Mouse (Mus musculus): ENCODE data around the gene Styxl1.

Gene Styxl1

DNA sequence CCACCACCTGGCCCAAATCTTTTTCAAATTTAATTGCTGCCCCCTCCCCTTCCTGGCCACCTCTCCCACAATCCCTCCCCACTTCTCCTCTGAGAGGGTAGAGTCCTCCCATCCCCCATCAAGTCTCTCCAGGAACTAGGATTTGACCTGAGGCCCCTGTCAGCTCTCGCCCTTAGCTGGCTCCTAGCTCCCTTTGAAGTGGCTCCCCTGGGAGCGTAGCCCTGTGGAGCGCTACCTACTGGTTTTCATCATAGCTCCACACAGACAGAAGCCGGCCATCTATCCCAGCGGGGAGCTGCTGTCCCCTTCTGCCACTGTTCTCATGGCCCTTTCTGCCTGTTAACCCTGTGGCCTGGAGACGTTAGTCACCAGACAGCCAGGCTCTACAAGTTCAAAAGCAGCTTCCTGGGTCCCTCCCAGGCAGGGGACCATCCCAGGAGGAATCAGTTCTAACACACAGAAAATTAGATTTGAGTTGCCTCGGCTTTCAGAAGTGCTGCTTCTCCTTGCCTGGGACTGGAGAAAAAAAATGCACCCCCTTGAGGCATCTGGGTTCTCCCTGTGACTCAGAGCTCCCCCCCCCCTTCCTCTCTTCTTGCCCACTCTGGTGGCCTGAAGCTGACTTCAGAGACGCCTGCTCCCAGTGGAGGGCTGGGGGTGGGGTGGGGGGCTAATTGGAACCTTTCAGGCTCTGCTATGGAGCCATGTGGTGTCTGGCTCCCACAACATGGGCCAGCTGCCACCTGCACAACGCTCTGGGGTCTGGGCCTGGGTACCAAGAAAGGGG lies 53.5 kb downstream of the Styxl1 start:
- DNase-seq: no peak

GRCm38 (mm10) chr5:135723165-135723751 lies 54.9 kb downstream of the Styxl1 start:
- no peak for DNase-seq

DNA sequence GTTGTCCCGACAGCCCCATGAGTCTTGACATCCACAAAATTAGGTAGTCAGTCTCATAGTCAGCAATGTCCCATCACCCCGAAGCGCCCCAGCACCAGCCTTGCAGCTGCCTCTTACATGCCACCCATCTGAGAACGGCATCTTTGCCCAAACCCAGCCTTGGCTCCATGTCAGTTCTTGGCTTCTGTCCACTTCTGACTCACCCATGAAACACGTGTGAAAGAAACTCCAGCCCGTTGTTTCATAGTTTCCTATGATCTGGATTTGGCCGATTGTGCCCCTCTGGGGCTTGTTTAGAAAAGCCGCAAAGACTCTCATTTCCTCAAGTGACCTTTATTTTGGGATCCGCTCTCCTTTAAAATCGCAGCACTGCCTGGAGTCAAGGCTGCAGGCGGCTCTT lies 56.1 kb downstream of the Styxl1 start:
- no peak for DNase-seq

DNA sequence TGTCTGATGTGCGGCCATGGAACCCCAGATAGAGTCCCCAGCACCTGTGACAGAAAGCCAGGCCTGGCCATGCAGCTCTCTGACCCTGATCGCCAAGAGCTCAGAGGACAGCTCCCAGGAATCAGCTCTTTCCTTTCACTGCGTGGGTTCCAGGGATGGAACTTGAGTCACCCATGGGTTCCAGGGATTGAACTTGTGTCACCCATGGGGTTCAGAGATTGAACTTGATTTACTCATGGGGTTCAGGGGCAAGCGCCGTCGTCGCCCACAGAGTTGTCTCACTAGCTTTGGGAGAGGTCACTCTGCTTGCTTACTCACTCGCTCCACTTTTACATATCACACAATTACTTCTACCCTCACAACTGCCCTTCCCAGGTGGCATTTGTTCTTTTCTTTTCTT lies 57.1 kb downstream of the Styxl1 start:
- no peak for DNase-seq

GRCm38 (mm10) chr5:135720121-135720520 lies 58.1 kb downstream of the Styxl1 start:
- DNase-seq: no peak

DNA sequence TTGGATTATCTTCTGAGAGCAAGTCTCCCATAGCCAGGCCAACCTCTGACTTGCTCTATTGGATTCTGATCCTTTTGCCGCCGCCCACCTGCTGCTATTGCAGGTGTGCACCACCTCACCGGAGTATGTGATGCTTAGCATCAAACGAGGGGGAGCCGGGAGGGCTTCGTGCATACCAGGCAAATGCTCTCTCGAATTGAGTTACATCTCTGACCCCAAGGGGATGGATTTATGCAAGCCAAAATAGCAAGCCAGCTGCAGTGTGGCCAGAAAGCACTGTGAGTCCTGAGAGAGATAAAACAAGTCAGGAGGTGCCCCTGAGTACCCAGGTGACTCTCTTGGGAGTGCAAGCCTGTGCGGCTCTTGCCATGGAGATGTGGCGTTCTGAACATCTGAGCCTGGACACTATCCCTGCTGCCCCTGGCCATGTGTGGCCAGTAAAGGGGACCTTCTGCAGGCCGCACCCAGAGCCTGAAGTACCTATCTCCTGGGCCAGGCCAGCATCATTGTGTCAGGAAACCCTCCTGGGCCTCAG lies 58.5 kb downstream of the Styxl1 start:
- no peak for DNase-seq

DNA sequence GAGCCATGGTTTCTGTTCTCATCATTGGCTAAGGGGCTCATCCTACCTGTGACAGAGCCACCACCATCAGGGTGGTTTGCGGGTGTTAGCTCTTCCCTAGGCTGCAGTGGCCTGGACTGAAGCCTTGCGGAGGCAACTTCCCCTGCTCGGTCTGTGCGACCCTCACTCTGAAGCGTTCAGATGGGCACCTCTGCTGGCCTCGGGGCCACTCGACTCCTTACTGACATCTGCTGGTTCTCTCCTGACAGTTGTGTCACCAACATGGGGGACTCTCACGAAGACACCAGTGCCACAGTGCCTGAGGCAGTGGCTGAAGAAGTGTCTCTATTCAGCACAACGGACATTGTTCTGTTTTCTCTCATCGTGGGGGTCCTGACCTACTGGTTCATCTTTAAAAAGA lies 62.6 kb downstream of the Styxl1 start:
- DNase-seq: no peak

GRCm38 (mm10) chr5:135713441-135714218 lies 64.6 kb downstream of the Styxl1 start:
- DNase-seq: peak; percentile 49 to 51

- DNase-seq: no peak
Observed at GRCm38 (mm10) chr5:135712803-135713202, 65.4 kb downstream of the Styxl1 start.

- no peak for DNase-seq
Observed at GRCm38 (mm10) chr5:135711582-135712355, 66.4 kb downstream of the Styxl1 start.

DNA sequence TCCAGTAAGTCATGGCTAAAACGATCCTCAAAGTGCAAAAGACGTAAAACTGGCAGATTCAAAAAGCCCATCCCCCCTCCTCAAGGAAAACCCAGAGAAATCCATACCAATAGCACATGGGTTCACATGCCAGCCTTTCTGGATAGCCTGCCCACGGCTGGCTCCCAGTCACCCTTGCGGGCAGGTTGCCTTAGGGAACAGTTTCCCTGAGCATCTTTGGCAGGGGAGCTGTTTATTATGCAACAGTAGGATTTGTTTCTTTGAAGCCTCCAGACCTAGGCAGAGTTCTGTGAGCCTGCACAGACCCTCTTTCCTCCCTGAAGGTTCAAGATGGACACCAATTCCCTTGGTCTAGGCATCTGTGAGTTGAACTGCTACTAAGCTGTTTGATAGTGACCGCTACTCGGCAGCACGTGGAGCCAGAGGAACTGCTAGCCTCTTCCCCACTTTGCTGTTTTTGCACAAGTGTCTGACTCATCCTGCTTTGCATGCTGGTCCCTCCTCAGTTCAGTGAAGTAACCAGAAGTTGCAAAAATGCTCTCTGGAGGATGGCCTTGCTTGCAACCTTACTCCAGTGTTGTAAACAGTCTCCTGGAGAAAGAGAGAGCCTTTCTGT lies 67.5 kb downstream of the Styxl1 start:
- DNase-seq: peak; percentile 26 to 34

DNA sequence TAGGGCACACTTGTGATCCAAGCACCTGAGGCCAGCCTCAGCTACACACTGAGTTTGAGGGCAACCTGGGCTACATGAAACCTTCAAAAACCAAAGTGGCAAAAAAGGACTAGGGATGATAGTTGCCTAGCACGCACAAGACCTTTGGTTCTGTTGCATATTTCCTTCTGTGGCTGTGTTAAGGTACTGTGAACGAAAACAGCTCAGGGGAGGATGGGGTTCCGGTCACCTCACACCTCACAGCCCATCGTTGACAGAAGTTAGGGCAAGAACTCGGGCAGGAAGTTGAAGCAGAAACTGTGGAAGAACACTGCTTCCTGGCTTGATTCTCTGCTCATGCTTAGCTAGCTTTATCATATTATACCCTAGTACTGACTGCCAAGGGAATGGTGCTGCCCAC lies 68.5 kb downstream of the Styxl1 start:
- DNase-seq: no peak

DNA sequence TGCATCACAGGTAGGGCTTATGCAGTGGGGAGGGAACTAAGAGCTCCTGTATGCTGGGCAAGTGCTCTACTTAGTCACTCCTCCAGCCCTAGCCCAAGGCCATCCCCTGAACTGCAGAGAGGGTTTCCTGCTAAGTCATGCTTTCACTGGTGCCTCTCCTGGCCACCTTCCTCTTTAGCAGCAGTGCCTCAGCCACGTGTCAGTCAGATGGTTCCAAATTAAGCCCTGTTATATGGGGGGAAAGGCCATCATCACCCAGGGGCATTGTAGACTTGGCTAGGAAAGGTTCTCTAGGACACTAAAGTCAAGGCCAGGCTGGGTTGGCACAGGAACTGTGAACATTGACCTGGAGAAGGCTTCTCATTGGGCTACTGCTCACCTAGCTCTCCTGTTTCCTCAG lies 70.3 kb downstream of the Styxl1 start:
- peak; percentile 33 for DNase-seq

GRCm38 (mm10) chr5:135707039-135707438 lies 71.1 kb downstream of the Styxl1 start:
- DNase-seq: no peak

DNA sequence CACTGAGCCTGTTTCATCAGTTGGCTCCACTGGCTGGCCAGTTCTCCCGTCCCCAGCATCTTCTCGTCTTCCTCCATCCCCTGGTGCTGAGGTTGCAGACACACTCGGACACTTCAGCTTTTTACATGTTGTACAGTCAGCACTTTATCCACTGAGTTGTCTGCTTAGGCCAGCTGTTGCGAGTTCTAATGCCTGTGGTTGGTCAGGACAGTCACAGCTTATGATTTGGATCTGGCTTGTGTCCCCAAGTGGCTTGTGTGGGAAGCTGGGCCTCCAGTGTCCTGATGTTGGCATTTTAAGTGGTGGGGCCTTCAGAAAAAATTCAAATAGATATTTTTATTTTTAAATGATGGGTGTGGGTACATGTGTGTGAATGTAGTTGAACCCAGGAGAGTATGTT lies 72.8 kb downstream of the Styxl1 start:
- DNase-seq: no peak

DNA sequence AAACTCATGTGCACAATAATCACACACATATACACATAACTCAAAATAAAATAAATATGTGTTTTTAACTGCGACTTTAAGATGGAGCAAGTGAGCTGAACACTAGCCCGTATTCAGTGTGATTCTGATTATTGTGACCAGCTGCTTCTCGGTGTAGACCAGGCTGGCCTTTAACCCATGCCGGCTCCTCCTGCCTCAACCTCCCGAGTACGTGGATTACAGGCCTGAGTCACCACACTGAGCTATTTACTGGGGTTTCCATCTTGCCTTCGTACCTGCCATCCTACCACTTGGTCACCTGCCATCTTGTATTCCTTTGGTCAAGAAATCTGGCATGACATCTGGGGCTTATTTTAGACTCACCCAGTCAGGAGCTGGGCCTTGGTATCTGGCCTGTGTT lies 74.8 kb downstream of the Styxl1 start:
- no peak for DNase-seq

- DNase-seq: peak; percentile 55
Observed at GRCm38 (mm10) chr5:135702682-135703192, 75.4 kb downstream of the Styxl1 start.

DNA sequence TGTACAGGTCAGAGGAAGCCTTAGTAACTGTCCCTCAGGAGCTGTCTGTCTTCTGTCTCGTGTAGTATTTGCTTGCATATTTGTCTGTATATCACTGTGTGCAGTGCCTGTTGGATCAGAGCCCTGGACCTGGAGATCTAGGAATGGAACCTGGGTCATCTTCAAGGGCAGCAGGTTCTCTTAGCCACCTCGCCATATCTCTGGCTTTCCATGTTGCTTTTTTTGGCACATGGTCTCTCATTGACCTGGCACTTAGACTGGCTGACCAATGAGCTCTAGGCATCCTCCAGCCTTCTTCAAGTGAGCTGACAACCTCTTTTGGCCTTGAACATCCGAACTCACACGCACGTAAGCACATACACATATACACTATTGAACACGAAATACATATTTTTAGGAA lies 76.0 kb downstream of the Styxl1 start:
- no peak for DNase-seq

- DNase-seq: no peak
Observed at GRCm38 (mm10) chr5:135701601-135702000, 76.6 kb downstream of the Styxl1 start.

GRCm38 (mm10) chr5:135697711-135698111 lies 80.5 kb downstream of the Styxl1 start:
- no peak for DNase-seq

Measured in B cell, adult 2 months (primary cell).